Mouse (Mus musculus) bone marrow, adult 2 months (tissue): ENCODE results near the gene Gabarapl2.

Experiments
- CTCF ChIP-seq: fragments of 200-500 bp; IDR thresholded peaks from 2 replicates; pipeline ENCODE4 v1.5.1; 2011; ENCODE audit warnings: low read length, control low read depth; ENCODE audit not compliant: control insufficient read depth, insufficient read depth
- POLR2A ChIP-seq: fragments of 200-500 bp; IDR thresholded peaks from 2 replicates; pipeline ENCODE4 v1.6.1; 2011; ENCODE audit warnings: low read depth, mild to moderate bottlenecking, control low read depth, low read length, borderline replicate concordance; ENCODE audit not compliant: control insufficient read depth

DNA sequence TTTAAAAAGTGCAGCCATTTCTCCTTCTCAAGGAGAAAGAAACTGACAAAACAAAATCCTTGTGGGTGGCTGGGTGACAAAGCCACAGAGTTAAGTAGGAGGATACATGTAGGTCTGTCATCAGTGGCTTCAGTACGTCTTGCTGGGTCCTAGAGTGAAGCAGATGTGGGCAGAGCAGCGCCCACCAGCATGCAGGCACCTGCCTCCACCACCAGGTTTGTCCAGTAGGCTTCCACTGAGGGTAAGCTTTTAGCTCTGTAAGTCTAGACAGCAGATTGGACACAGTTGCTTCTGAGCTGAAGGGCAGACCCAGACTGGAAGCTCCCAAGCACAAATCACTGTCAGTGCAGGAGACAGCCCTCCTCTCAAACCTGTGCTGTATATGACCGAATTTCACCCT is 20.8 kb downstream of the Gabarapl2 start:
- no peak for TF ChIP-seq CTCF
- no peak for TF ChIP-seq POLR2A
